In the genomic region with DNA sequence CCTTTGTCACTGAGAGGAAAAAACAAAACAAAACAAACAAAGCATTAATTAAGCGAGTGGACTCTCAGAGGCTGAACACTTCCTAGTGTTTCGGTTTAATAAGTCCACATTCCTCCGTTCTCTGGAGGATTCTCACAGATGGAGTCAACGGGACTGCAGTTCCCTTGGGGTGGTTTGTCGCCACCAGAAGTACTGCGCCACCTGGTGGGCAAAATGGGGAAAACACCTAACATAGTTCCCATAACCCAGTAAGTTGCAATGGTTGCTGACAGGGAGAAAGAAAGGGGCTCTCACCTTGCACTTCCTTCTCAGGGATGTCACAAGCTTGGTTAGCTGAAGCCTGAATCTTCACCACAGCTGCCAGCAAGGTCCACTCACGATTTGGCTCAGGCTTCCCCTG, we compare ENCODE assay signal across 9 mouse cellular contexts. TPM values are rescaled to one million over a fixed set of nuclear protein-coding genes. Genes with fewer than 3 reads are reported as not detected.
DNase-seq lines count a peak whose midpoint lies in the region; ATAC-seq and TF ChIP-seq lines count a peak whose summit lies in the region.
"Had no signal": no experiment of that assay in that cellular context is flagged by ENCODE, and none has a peak within 500 bp of the region (broad histone marks: within the 10 kb centered on the region; RNA-seq: fewer than 3 reads in every experiment).

No protein-coding gene starts in this region.

- H3K9me3 ChIP-seq in kidney, embryonic 16.5 days (ENCODE audit: low read length), result no peaks in the 10 kb centered on the region
- no peaks in the 10 kb centered on the region for H3K9me3 ChIP-seq in limb, embryonic 10.5 days (replicated peaks)
- H3K9me3 ChIP-seq: embryonic facial prominence, embryonic 15.5 days had no signal

- ATAC-seq in kidney, embryonic 16.5 days (ENCODE audit: low FRiP score, low TSS enrichment), result no peak; the same call in 1 of the 2 replicates
- peak; percentile 70 for ATAC-seq in erythroid progenitor cell, adult 5-6 weeks (replicated peaks; ENCODE audit: low FRiP score, poor library complexity, severe bottlenecking)
- ATAC-seq in inflammation-experienced regulatory T-cells, adult 6 months, result peak; percentile 58

- H3K27me3 ChIP-seq in kidney, embryonic 16.5 days (ENCODE audit: insufficient read depth, low read length), result no peaks in the 10 kb centered on the region
- H3K27me3 ChIP-seq in limb, embryonic 10.5 days (ENCODE audit: low read depth, poor library complexity, severe bottlenecking), result no peaks in the 10 kb centered on the region
- H3K27me3 ChIP-seq: embryonic facial prominence, embryonic 15.5 days had no signal

- H3K4me1 ChIP-seq in kidney, embryonic 16.5 days (ENCODE audit: insufficient read depth, low read length), result peaks cover 8% of the 10 kb centered on the region
- peaks cover 6% of the 10 kb centered on the region; the same call in 1 of the 2 replicates for H3K4me1 ChIP-seq in limb, embryonic 10.5 days

- DNase-seq in kidney, adult 11 months, result peak; percentile 51
- peak; percentile 83 for DNase-seq in brain, embryonic 14.5 days (ENCODE audit: low read depth)
- DNase-seq in limb, embryonic 10.5 days (ENCODE audit: low spot score), result peak; percentile 89
- peak; percentile 58 to 73 for DNase-seq in natural killer cell, adult 2 months (ENCODE audit: low spot score in 2 of 2)
- DNase-seq in testis, postnatal 10 days (ENCODE audit: low spot score), result peak; percentile 91

- peak; percentile 85 for TF ChIP-seq CTCF in brain, embryonic 14.5 days (IDR thresholded peaks at IDR 0.05; ENCODE audit: borderline replicate concordance, extremely low read depth, insufficient read depth, insufficient read length)

- no peak overlapping the region for H3K4me3 ChIP-seq in kidney, embryonic 16.5 days (ENCODE audit: low read length)
- H3K4me3 ChIP-seq in limb, embryonic 10.5 days, result no peak overlapping the region
- H3K4me3 ChIP-seq: embryonic facial prominence, embryonic 15.5 days had no signal

- no peak overlapping the region for H3K27ac ChIP-seq in kidney, embryonic 16.5 days (ENCODE audit: low read length)
- no peak overlapping the region for H3K27ac ChIP-seq in limb, embryonic 10.5 days
- H3K27ac ChIP-seq: embryonic facial prominence, embryonic 15.5 days had no signal

- peaks cover 43% of the 10 kb centered on the region for H3K36me3 ChIP-seq in kidney, embryonic 16.5 days (ENCODE audit: insufficient read depth, low read length)
- peaks cover 70% of the 10 kb centered on the region for H3K36me3 ChIP-seq in limb, embryonic 10.5 days

- no peak for TF ChIP-seq POLR2A in brain, embryonic 14.5 days (IDR thresholded peaks at IDR 0.05; ENCODE audit: borderline replicate concordance, extremely low read depth, insufficient read depth, insufficient read length, poor library complexity, severe bottlenecking)

- no peak overlapping the region for H3K9ac ChIP-seq in kidney, embryonic 16.5 days (replicated peaks; ENCODE audit: low read length)
- H3K9ac ChIP-seq: embryonic facial prominence, embryonic 15.5 days had no signal

- 12% methylated on average over 7 of the region's 7 CpGs for WGBS in kidney, embryonic 16.5 days
- 28% methylated on average over 7 of the region's 7 CpGs for WGBS in limb, embryonic 10.5 days

- H3K4me2 ChIP-seq in kidney, embryonic 16.5 days (replicated peaks; ENCODE audit: low read depth, low read length), result no peak overlapping the region
- H3K4me2 ChIP-seq: embryonic facial prominence, embryonic 15.5 days had no signal

RNA-seq across cellular contexts. Expression of a gene that starts 2.2 kb away (rescaled TPM):
- 11.7 and 12.0 TPM in 2 replicates for polyA plus RNA-seq in kidney, embryonic 16.5 days (2015; fragmentation: Nextera tagmentation; extraction: Ambion mirVana)
- polyA plus RNA-seq in brain, embryonic 14.5 days (2012; rRNA removed), result 9.7 and 10.4 TPM in 2 replicates
- total RNA-seq in erythroid progenitor cell, adult 5-6 weeks (2015; ENCODE audit: low replicate concordance), result 0.42 TPM in 1 of 2 replicates, not detected in the other
- 1.8 TPM in 1 of 2 replicates, not detected in the other for total RNA-seq in erythroid progenitor cell, adult 5-6 weeks (2017; ENCODE audit: low replicate concordance)
- polyA plus RNA-seq in inflammation-experienced regulatory T-cells, adult 6 months (2017; shearing (Covaris generic)), result 1 to 10 TPM; 2.7 to 7.7 (median 6.8) TPM
- 18.3 and 18.4 TPM in 2 replicates for polyA plus RNA-seq in limb, embryonic 10.5 days (2016; fragmentation: Nextera tagmentation; extraction: Ambion mirVana)

RNA-seq across cellular contexts. Expression of a gene that starts 21.2 kb away (rescaled TPM):
- 213 and 217 TPM in 2 replicates for polyA plus RNA-seq in kidney, embryonic 16.5 days (2015; fragmentation: Nextera tagmentation; extraction: Ambion mirVana)
- polyA plus RNA-seq in brain, embryonic 14.5 days (2012; rRNA removed), result 93.8 and 116 TPM in 2 replicates
- 37.5 and 40.7 TPM in 2 replicates for total RNA-seq in erythroid progenitor cell, adult 5-6 weeks (2015; ENCODE audit: low replicate concordance)
- total RNA-seq in erythroid progenitor cell, adult 5-6 weeks (2017; ENCODE audit: low replicate concordance), result 38.2 and 45.5 TPM in 2 replicates
- polyA plus RNA-seq in inflammation-experienced regulatory T-cells, adult 6 months (2017; shearing (Covaris generic)), result 100 to 1,000 TPM; 147 to 171 (median 151) TPM
- polyA plus RNA-seq in limb, embryonic 10.5 days (2016; fragmentation: Nextera tagmentation; extraction: Ambion mirVana), result 276 and 306 TPM in 2 replicates

RNA-seq across cellular contexts. Expression of a gene that starts 21.3 kb away (rescaled TPM):
- 26.8 and 27.9 TPM in 2 replicates for polyA plus RNA-seq in kidney, embryonic 16.5 days (2015; fragmentation: Nextera tagmentation; extraction: Ambion mirVana)
- polyA plus RNA-seq in brain, embryonic 14.5 days (2012; rRNA removed), result 26.8 and 41.1 TPM in 2 replicates
- total RNA-seq in erythroid progenitor cell, adult 5-6 weeks (2015; ENCODE audit: low replicate concordance), result 1.3 and 6.5 TPM in 2 replicates
- 6.2 and 11.2 TPM in 2 replicates for total RNA-seq in erythroid progenitor cell, adult 5-6 weeks (2017; ENCODE audit: low replicate concordance)
- polyA plus RNA-seq in inflammation-experienced regulatory T-cells, adult 6 months (2017; shearing (Covaris generic)), result 10 to 100 TPM in 2 of 3 experiments, 1 to 10 TPM in 1; 7.7 to 10.3 (median 10.2) TPM
- polyA plus RNA-seq in limb, embryonic 10.5 days (2016; fragmentation: Nextera tagmentation; extraction: Ambion mirVana), result 25.4 and 28.6 TPM in 2 replicates

RNA-seq across cellular contexts. Expression of a gene that starts 24.9 kb away (rescaled TPM):
- 0.75 and 0.78 TPM in 2 replicates for polyA plus RNA-seq in kidney, embryonic 16.5 days (2015; fragmentation: Nextera tagmentation; extraction: Ambion mirVana)
- 0.08 and 0.15 TPM in 2 replicates for polyA plus RNA-seq in brain, embryonic 14.5 days (2012; rRNA removed)
- total RNA-seq in erythroid progenitor cell, adult 5-6 weeks (2015; ENCODE audit: low replicate concordance), result not detected in 2 replicates
- total RNA-seq in erythroid progenitor cell, adult 5-6 weeks (2017; ENCODE audit: low replicate concordance), result not detected in 2 replicates
- polyA plus RNA-seq in inflammation-experienced regulatory T-cells, adult 6 months (2017; shearing (Covaris generic)), result 1 to 10 TPM in 2 of 3 experiments, under 1 TPM in 1; 0.58 to 1.4 (median 1.1) TPM
- polyA plus RNA-seq in limb, embryonic 10.5 days (2016; fragmentation: Nextera tagmentation; extraction: Ambion mirVana), result 0.50 and 0.74 TPM in 2 replicates

RNA-seq across cellular contexts. Expression of a gene that starts 49.4 kb away (rescaled TPM):
- 197 and 202 TPM in 2 replicates for polyA plus RNA-seq in kidney, embryonic 16.5 days (2015; fragmentation: Nextera tagmentation; extraction: Ambion mirVana)
- 164 TPM in 2 replicates for polyA plus RNA-seq in brain, embryonic 14.5 days (2012; rRNA removed)
- total RNA-seq in erythroid progenitor cell, adult 5-6 weeks (2015; ENCODE audit: low replicate concordance), result 108 and 118 TPM in 2 replicates
- 89.5 and 99.1 TPM in 2 replicates for total RNA-seq in erythroid progenitor cell, adult 5-6 weeks (2017; ENCODE audit: low replicate concordance)
- 100 to 1,000 TPM; 252 to 286 (median 255) TPM for polyA plus RNA-seq in inflammation-experienced regulatory T-cells, adult 6 months (2017; shearing (Covaris generic))
- polyA plus RNA-seq in limb, embryonic 10.5 days (2016; fragmentation: Nextera tagmentation; extraction: Ambion mirVana), result 166 and 173 TPM in 2 replicates
